Mouse (Mus musculus): Measurements from ENCODE around the gene Olfr920. TPM values are rescaled to one million over a fixed set of nuclear protein-coding genes. Genes with fewer than 3 reads are reported as not detected.
A peak's percentile ranks its signal among the peaks of the same experiment; 100 is the strongest.

Gene Olfr920
- 0.03 TPM in 1 of 2 replicates, not detected in the other for polyA plus RNA-seq (2015; fragmentation: Nextera tagmentation; extraction: Ambion mirVana)

DNA sequence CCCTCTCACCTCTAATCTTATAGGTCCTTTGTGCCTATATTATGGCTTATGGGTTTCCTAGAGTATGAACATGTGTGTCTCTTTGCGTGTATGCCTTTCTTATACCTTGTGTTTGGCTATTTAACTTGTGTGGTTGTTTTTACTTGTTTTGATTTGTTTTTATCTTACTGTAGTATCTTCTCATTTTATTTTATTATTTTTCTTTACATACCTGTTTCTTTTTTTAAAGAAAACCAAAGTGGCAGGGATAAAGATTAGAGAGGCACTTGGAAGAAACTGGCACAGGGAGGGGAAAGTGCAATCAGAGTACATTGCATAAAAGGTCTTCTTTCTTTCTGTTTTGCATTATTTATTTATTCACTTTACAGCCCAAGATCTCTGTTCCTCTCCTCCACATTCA lies at the start of gene Olfr920:
Olfr920 (plus strand) TSS at position 301 of the 400 bp plus-strand sequence.
- Histone ChIP-seq H3K27ac (ENCODE audit: low read length) (no peak within 1 kb of the TSS), H3K4me1 (ENCODE audit: control insufficient read depth, insufficient read depth, low read length) (no peaks in the 10 kb centered on the region), H3K36me3 (ENCODE audit: control insufficient read depth, insufficient read depth, low read length) (no peaks in the 10 kb centered on the region), H3K9me3 (replicated peaks; ENCODE audit: control insufficient read depth, low read length) (no peaks in the 10 kb centered on the region), H3K4me3 (replicated peaks; ENCODE audit: low read length) (no peak within 1 kb of the TSS), H3K9ac (ENCODE audit: low read length) (no peak within 1 kb of the TSS), H3K4me2 (ENCODE audit: low read depth, low read length) (no peak within 1 kb of the TSS), H3K27me3 (ENCODE audit: control insufficient read depth, insufficient read depth, low read length) (no peaks in the 10 kb centered on the region)
- WGBS: 83% methylated on average over 1 of the region's 1 CpGs
- no peak for ATAC-seq (ENCODE audit: insufficient read depth, low FRiP score)

- no peaks in the 10 kb centered on the region; the same call in 1 of the 2 replicates for H3K36me3 ChIP-seq (ENCODE audit: control insufficient read depth, insufficient read depth, low read length)
- H3K27ac ChIP-seq (ENCODE audit: low read length): peak within 1 kb of the TSS; percentile 87
- H3K9ac ChIP-seq (ENCODE audit: low read length): peak within 1 kb of the TSS; percentile 70
- ATAC-seq (ENCODE audit: insufficient read depth, low FRiP score): peak; percentile 75; the same call in 1 of the 2 replicates
- H3K9me3 ChIP-seq (replicated peaks; ENCODE audit: control insufficient read depth, low read length): no peaks in the 10 kb centered on the region
- peak within 1 kb of the TSS; percentile 63 for H3K4me2 ChIP-seq (ENCODE audit: low read depth, low read length)
- 1% methylated on average over 4 of the region's 4 CpGs for WGBS
- no peaks in the 10 kb centered on the region for H3K27me3 ChIP-seq (ENCODE audit: control insufficient read depth, insufficient read depth, low read length)
- H3K4me1 ChIP-seq (ENCODE audit: control insufficient read depth, insufficient read depth, low read length): peaks cover 9% of the 10 kb centered on the region
- H3K4me3 ChIP-seq (replicated peaks; ENCODE audit: low read length): peak within 1 kb of the TSS; percentile 71
Observed at GRCm38 (mm10) chr9:38718102-38718501, 34.0 kb upstream of the Olfr920 start, which contains the start of gene Vwa5a. Gene Vwa5a (plus strand): TSS chr9:38718268.

DNA sequence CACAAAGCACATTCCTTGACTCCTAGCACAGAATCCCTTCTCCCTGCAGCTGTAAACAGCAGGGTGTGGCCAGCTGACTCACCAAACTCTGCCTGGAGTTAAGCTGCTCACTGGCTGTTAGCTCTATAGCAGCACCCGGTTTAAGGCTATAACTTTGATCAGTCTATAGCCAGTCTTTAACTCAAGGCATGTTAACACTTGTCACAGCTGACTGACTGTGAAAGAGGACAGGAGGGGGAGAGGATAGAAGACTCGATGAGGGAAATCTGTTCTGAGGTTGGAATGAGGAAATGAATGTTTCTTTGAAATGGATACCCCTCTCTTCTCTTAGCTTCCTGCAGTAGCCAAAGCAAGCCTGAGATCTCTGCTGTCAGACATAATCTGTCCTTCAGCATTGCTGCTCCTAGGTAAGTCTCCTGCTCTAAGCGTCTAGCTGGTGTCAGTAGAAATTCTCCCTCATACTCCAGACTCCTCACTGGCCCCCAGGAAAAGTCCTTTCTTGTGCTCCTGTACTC lies 33.1 kb upstream of the Olfr920 start:
- H3K36me3 ChIP-seq (ENCODE audit: control insufficient read depth, insufficient read depth, low read length): no peaks in the 10 kb centered on the region; the same call in 1 of the 2 replicates
- H3K27me3 ChIP-seq (ENCODE audit: control insufficient read depth, insufficient read depth, low read length): no peaks in the 10 kb centered on the region
- peak overlapping the region; percentile 87 for H3K27ac ChIP-seq (ENCODE audit: low read length)
- no peaks in the 10 kb centered on the region for H3K9me3 ChIP-seq (replicated peaks; ENCODE audit: control insufficient read depth, low read length)
- peaks cover 9% of the 10 kb centered on the region for H3K4me1 ChIP-seq (ENCODE audit: control insufficient read depth, insufficient read depth, low read length)
- ATAC-seq (ENCODE audit: insufficient read depth, low FRiP score): peak; percentile 83
- peak overlapping the region; percentile 70 for H3K9ac ChIP-seq (ENCODE audit: low read length)
- peak overlapping the region; percentile 63 for H3K4me2 ChIP-seq (ENCODE audit: low read depth, low read length)
- H3K4me3 ChIP-seq (replicated peaks; ENCODE audit: low read length): peak overlapping the region; percentile 71
- WGBS: 6% methylated on average over 3 of the region's 3 CpGs

GRCm38 (mm10) chr9:38724044-38724443 lies 28.1 kb upstream of the Olfr920 start:
- peaks cover 7% of the 10 kb centered on the region for H3K4me1 ChIP-seq (ENCODE audit: control insufficient read depth, insufficient read depth, low read length)
- H3K36me3 ChIP-seq (ENCODE audit: control insufficient read depth, insufficient read depth, low read length): peaks cover 18% of the 10 kb centered on the region
- no peak overlapping the region for H3K9ac ChIP-seq (ENCODE audit: low read length)
- H3K4me3 ChIP-seq (replicated peaks; ENCODE audit: low read length): no peak overlapping the region
- no peaks in the 10 kb centered on the region for H3K9me3 ChIP-seq (replicated peaks; ENCODE audit: control insufficient read depth, low read length)
- H3K27me3 ChIP-seq (ENCODE audit: control insufficient read depth, insufficient read depth, low read length): no peaks in the 10 kb centered on the region
- no peak overlapping the region for H3K27ac ChIP-seq (ENCODE audit: low read length)
- no peak overlapping the region for H3K4me2 ChIP-seq (ENCODE audit: low read depth, low read length)
- 96% methylated on average over 1 of the region's 1 CpGs for WGBS
- ATAC-seq (ENCODE audit: insufficient read depth, low FRiP score): no peak

- no peak overlapping the region for H3K4me3 ChIP-seq (replicated peaks; ENCODE audit: low read length)
- 83% methylated on average over 3 of the region's 3 CpGs for WGBS
- H3K9ac ChIP-seq (ENCODE audit: low read length): no peak overlapping the region
- no peak overlapping the region for H3K4me2 ChIP-seq (ENCODE audit: low read depth, low read length)
- H3K27me3 ChIP-seq (ENCODE audit: control insufficient read depth, insufficient read depth, low read length): no peaks in the 10 kb centered on the region
- peaks cover 18% of the 10 kb centered on the region for H3K36me3 ChIP-seq (ENCODE audit: control insufficient read depth, insufficient read depth, low read length)
- H3K4me1 ChIP-seq (ENCODE audit: control insufficient read depth, insufficient read depth, low read length): no peaks in the 10 kb centered on the region
- no peaks in the 10 kb centered on the region for H3K9me3 ChIP-seq (replicated peaks; ENCODE audit: control insufficient read depth, low read length)
- ATAC-seq (ENCODE audit: insufficient read depth, low FRiP score): no peak
- H3K27ac ChIP-seq (ENCODE audit: low read length): no peak overlapping the region
Observed at GRCm38 (mm10) chr9:38728218-38728617, 23.9 kb upstream of the Olfr920 start.

DNA sequence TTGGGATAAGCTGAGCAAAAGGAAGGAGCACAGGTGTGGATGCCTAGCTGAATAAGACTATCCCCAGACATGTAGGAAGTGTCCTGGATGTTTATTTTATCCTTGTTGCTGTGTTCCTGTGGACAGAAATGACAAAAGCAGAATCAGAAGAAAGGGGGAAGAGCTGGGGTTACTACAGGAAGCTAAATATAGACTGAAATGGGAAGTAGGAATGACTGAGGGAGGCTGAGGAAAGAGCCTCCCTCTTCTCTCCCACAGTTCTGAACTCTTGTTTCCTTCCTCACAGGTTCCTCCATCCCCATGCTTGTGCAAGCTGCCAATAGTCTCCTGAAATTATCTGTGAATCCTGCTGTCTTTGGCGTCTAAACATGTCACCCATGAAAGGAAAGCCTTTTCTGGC lies 10.7 kb upstream of the Olfr920 start:
- no peak overlapping the region for H3K9ac ChIP-seq (ENCODE audit: low read length)
- no peaks in the 10 kb centered on the region for H3K9me3 ChIP-seq (replicated peaks; ENCODE audit: control insufficient read depth, low read length)
- no peaks in the 10 kb centered on the region for H3K27me3 ChIP-seq (ENCODE audit: control insufficient read depth, insufficient read depth, low read length)
- no peak overlapping the region for H3K4me2 ChIP-seq (ENCODE audit: low read depth, low read length)
- 88% methylated on average over 1 of the region's 1 CpGs for WGBS
- no peak for ATAC-seq (ENCODE audit: insufficient read depth, low FRiP score)
- no peaks in the 10 kb centered on the region; the same call in 1 of the 2 replicates for H3K36me3 ChIP-seq (ENCODE audit: control insufficient read depth, insufficient read depth, low read length)
- no peak overlapping the region for H3K27ac ChIP-seq (ENCODE audit: low read length)
- no peaks in the 10 kb centered on the region for H3K4me1 ChIP-seq (ENCODE audit: control insufficient read depth, insufficient read depth, low read length)
- no peak overlapping the region for H3K4me3 ChIP-seq (replicated peaks; ENCODE audit: low read length)

GRCm38 (mm10) chr9:38744619-38745315 lies 7.3 kb upstream of the Olfr920 start:
- Histone ChIP-seq H3K36me3 (ENCODE audit: control insufficient read depth, insufficient read depth, low read length) (no peaks in the 10 kb centered on the region), H3K27me3 (ENCODE audit: control insufficient read depth, insufficient read depth, low read length) (no peaks in the 10 kb centered on the region), H3K9me3 (replicated peaks; ENCODE audit: control insufficient read depth, low read length) (no peaks in the 10 kb centered on the region), H3K9ac (ENCODE audit: low read length) (no peak overlapping the region), H3K4me2 (ENCODE audit: low read depth, low read length) (no peak overlapping the region), H3K4me1 (ENCODE audit: control insufficient read depth, insufficient read depth, low read length) (no peaks in the 10 kb centered on the region), H3K4me3 (replicated peaks; ENCODE audit: low read length) (no peak overlapping the region), H3K27ac (ENCODE audit: low read length) (no peak overlapping the region)
- WGBS: 91% methylated on average over 4 of the region's 4 CpGs
- no peak for ATAC-seq (ENCODE audit: insufficient read depth, low FRiP score)

- no peak within 1 kb of the TSS for H3K9ac ChIP-seq (ENCODE audit: low read length)
- H3K4me1 ChIP-seq (ENCODE audit: control insufficient read depth, insufficient read depth, low read length): no peaks in the 10 kb centered on the region
- no peak within 1 kb of the TSS for H3K4me3 ChIP-seq (replicated peaks; ENCODE audit: low read length)
- ATAC-seq (ENCODE audit: insufficient read depth, low FRiP score): no peak
- no peaks in the 10 kb centered on the region for H3K36me3 ChIP-seq (ENCODE audit: control insufficient read depth, insufficient read depth, low read length)
- no peak within 1 kb of the TSS for H3K4me2 ChIP-seq (ENCODE audit: low read depth, low read length)
- no peaks in the 10 kb centered on the region for H3K9me3 ChIP-seq (replicated peaks; ENCODE audit: control insufficient read depth, low read length)
- H3K27ac ChIP-seq (ENCODE audit: low read length): no peak within 1 kb of the TSS
- H3K27me3 ChIP-seq (ENCODE audit: control insufficient read depth, insufficient read depth, low read length): no peaks in the 10 kb centered on the region
Observed at GRCm38 (mm10) chr9:38772768-38773167, 20.7 kb downstream of the Olfr920 start, which contains the start of gene Olfr921. Gene Olfr921 (plus strand): TSS chr9:38773068.

DNA sequence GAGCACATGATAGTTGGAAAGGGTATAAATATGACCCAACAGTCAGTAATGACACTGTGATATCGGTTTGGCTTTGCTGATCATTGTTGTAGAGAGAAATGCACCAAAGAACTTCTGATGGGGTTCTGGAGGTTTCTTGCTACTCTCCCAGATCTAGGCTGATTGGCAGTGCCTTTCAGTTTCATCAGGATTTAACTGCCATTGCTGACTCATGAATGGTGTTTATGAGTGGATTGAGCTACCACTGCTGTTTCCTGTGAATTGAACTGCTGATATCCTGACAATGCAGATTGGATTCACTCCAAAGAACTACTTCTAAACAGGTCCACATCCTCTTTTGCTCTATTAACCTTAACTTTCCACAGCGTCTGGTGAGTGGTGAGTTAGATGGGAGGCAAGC lies 40.6 kb downstream of the Olfr920 start:
- no peak for ATAC-seq (ENCODE audit: insufficient read depth, low FRiP score)
- Histone ChIP-seq H3K9ac (ENCODE audit: low read length) (no peak overlapping the region), H3K4me3 (replicated peaks; ENCODE audit: low read length) (no peak overlapping the region), H3K27me3 (ENCODE audit: control insufficient read depth, insufficient read depth, low read length) (no peaks in the 10 kb centered on the region), H3K4me2 (ENCODE audit: low read depth, low read length) (no peak overlapping the region), H3K36me3 (ENCODE audit: control insufficient read depth, insufficient read depth, low read length) (no peaks in the 10 kb centered on the region), H3K4me1 (ENCODE audit: control insufficient read depth, insufficient read depth, low read length) (no peaks in the 10 kb centered on the region), H3K9me3 (replicated peaks; ENCODE audit: control insufficient read depth, low read length) (no peaks in the 10 kb centered on the region), H3K27ac (ENCODE audit: low read length) (no peak overlapping the region)
- 80% methylated on average over 2 of the region's 2 CpGs for WGBS

All from stomach, embryonic 16.5 days (tissue).